Comparison of ENCODE assay signal across 8 mouse cellular contexts in the genomic region with DNA sequence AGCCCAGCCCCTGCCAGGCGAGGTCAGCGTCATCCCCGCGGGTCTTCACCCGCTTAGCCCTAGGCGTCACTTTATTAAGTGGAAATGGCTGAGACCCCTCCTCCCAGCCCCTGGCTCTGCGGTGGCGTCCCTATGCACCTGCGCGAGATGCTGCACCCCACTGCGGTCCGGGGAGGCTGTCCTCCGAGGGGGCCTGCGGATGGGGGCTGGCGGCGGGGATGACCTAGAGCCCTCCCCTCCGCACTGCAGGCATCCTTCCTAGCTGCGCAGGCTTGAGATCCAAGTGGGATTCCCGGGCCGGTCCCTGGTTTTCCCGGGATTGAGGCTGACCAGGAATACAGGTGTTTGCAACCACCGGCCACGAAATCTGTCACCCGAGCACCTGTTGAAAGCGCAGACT. TPM values are rescaled to one million over a fixed set of nuclear protein-coding genes. Genes with fewer than 3 reads are reported as not detected.
DNase-seq lines count a peak whose midpoint lies in the region; ATAC-seq and TF ChIP-seq lines count a peak whose summit lies in the region.

No protein-coding gene starts in this region.

- H3K27me3 ChIP-seq in embryonic facial prominence, embryonic 15.5 days = no peaks in the 10 kb centered on the region
- no peaks in the 10 kb centered on the region for H3K27me3 ChIP-seq in intestine, embryonic 16.5 days (replicated peaks; ENCODE audit: control insufficient read depth, insufficient read depth, low read length)
- H3K27me3 ChIP-seq in midbrain, embryonic 15.5 days (replicated peaks) = no peaks in the 10 kb centered on the region

- H3K27ac ChIP-seq in embryonic facial prominence, embryonic 15.5 days (replicated peaks) = no peak overlapping the region
- no peak overlapping the region for H3K27ac ChIP-seq in intestine, embryonic 16.5 days (ENCODE audit: low read length)
- peak overlapping the region; percentile 48; the same call in 1 of the 2 replicates for H3K27ac ChIP-seq in midbrain, embryonic 15.5 days

- no peak for TF ChIP-seq CTCF in lung, adult 2 months (IDR thresholded peaks at IDR 0.05; ENCODE audit: insufficient read depth, low read length)

- peak overlapping the region; percentile 98 for H3K4me2 ChIP-seq in embryonic facial prominence, embryonic 15.5 days (replicated peaks)
- peak overlapping the region; percentile 94 for H3K4me2 ChIP-seq in intestine, embryonic 16.5 days (ENCODE audit: low read depth, low read length)
- H3K4me2 ChIP-seq in midbrain, embryonic 15.5 days = peak overlapping the region; percentile 99

- no peaks in the 10 kb centered on the region; the same call in 1 of the 2 replicates for H3K4me1 ChIP-seq in lung, adult 2 months (ENCODE audit: control insufficient read depth, insufficient read depth, low read length)
- peaks cover 21% of the 10 kb centered on the region for H3K4me1 ChIP-seq in embryonic facial prominence, embryonic 15.5 days
- H3K4me1 ChIP-seq in intestine, embryonic 16.5 days (ENCODE audit: control insufficient read depth, insufficient read depth, low read length) = peaks cover 24% of the 10 kb centered on the region
- H3K4me1 ChIP-seq in midbrain, embryonic 15.5 days = peaks cover 19% of the 10 kb centered on the region

- no peaks in the 10 kb centered on the region for H3K9me3 ChIP-seq in embryonic facial prominence, embryonic 15.5 days (replicated peaks)
- H3K9me3 ChIP-seq in intestine, embryonic 16.5 days (ENCODE audit: control insufficient read depth, low read length) = no peaks in the 10 kb centered on the region
- no peaks in the 10 kb centered on the region for H3K9me3 ChIP-seq in midbrain, embryonic 15.5 days

- peak overlapping the region; percentile 53; the same call in 1 of the 2 replicates for H3K9ac ChIP-seq in embryonic facial prominence, embryonic 15.5 days
- H3K9ac ChIP-seq in intestine, embryonic 16.5 days (ENCODE audit: low read depth, low read length) = peak overlapping the region; percentile 70
- peak overlapping the region; percentile 78 for H3K9ac ChIP-seq in midbrain, embryonic 15.5 days

- WGBS in lung, adult 2 months = 2% methylated on average over 25 of the region's 25 CpGs
- WGBS in embryonic facial prominence, embryonic 15.5 days = under 1% methylated on average over 25 of the region's 25 CpGs
- 2% methylated on average over 25 of the region's 25 CpGs for whole genome bisulfite sequencing in intestine, embryonic 16.5 days
- under 1% methylated on average over 25 of the region's 25 CpGs for WGBS in midbrain, embryonic 15.5 days

- H3K4me3 ChIP-seq in lung, adult 2 months (replicated peaks; ENCODE audit: extremely low read depth, low read depth, low read length) = peak overlapping the region; percentile 82
- peak overlapping the region; percentile 71 for H3K4me3 ChIP-seq in embryonic facial prominence, embryonic 15.5 days (replicated peaks)
- H3K4me3 ChIP-seq in intestine, embryonic 16.5 days (ENCODE audit: low read length) = peak overlapping the region; percentile 84
- peak overlapping the region; percentile 86 for H3K4me3 ChIP-seq in midbrain, embryonic 15.5 days

- ATAC-seq in cerebellum, adult (ENCODE audit: insufficient number of reproducible peaks, low FRiP score, low TSS enrichment) = peak; percentile 57
- ATAC-seq in embryonic facial prominence, embryonic 15.5 days (ENCODE audit: insufficient number of reproducible peaks, low FRiP score, low TSS enrichment, low read depth) = peak; percentile 21; the same call in 1 of the 2 replicates
- peak; percentile 52 for ATAC-seq in intestine, embryonic 16.5 days
- peak; percentile 77 for ATAC-seq in midbrain, embryonic 15.5 days (replicated peaks)

- peaks cover 22% of the 10 kb centered on the region for H3K36me3 ChIP-seq in embryonic facial prominence, embryonic 15.5 days
- H3K36me3 ChIP-seq in intestine, embryonic 16.5 days (ENCODE audit: control insufficient read depth, insufficient read depth, low read length) = no peaks in the 10 kb centered on the region
- H3K36me3 ChIP-seq in midbrain, embryonic 15.5 days (replicated peaks) = 0 out of 2 replicates have a peak, but pooled peaks cover 12% of the 10 kb centered on the region

- no peak for DNase-seq in cerebellum, postnatal 14 days
- no peak for DNase-seq in lung, adult 2 months
- no peak for DNase-seq in lung, postnatal 25 days (ENCODE audit: low spot score)
- DNase-seq in embryo, embryonic 10 days (ENCODE audit: low spot score) = no peak

- no peak for TF ChIP-seq POLR2A in lung, adult 2 months (IDR thresholded peaks at IDR 0.05; ENCODE audit: borderline replicate concordance, extremely low read depth, low read depth, low read length)

RNA-seq across cellular contexts. Expression of gene Rwdd2a, which starts 0.4 kb away (rescaled TPM):
- polyA plus RNA-seq in lung, adult 2 months (2012; rRNA removed) = 1.0 and 2.2 TPM in 2 replicates
- polyA plus RNA-seq in embryonic facial prominence, embryonic 15.5 days (2015; fragmentation: Nextera tagmentation; extraction: Ambion mirVana) = 3.1 and 5.0 TPM in 2 replicates
- 2.9 and 3.0 TPM in 2 replicates for polyA plus RNA-seq in intestine, embryonic 16.5 days (2015; fragmentation: Nextera tagmentation; extraction: Ambion mirVana)
- 16.8 and 17.6 TPM in 2 replicates for polyA plus RNA-seq in midbrain, embryonic 15.5 days (2015; fragmentation: Nextera tagmentation; extraction: Ambion mirVana)

RNA-seq across cellular contexts. Expression of gene Pgm3, which starts 0.6 kb away (rescaled TPM):
- polyA plus RNA-seq in lung, adult 2 months (2012; rRNA removed) = 4.4 and 7.7 TPM in 2 replicates
- 34.6 and 35.5 TPM in 2 replicates for polyA plus RNA-seq in embryonic facial prominence, embryonic 15.5 days (2015; fragmentation: Nextera tagmentation; extraction: Ambion mirVana)
- polyA plus RNA-seq in intestine, embryonic 16.5 days (2015; fragmentation: Nextera tagmentation; extraction: Ambion mirVana) = 49.1 and 50.6 TPM in 2 replicates
- polyA plus RNA-seq in midbrain, embryonic 15.5 days (2015; fragmentation: Nextera tagmentation; extraction: Ambion mirVana) = 32.5 and 36.1 TPM in 2 replicates

Comparison
In these comparisons a context has a peak if more than half of its experiments do, and no peak if none do; other contexts are left out.
1. ATAC-seq: peak in every context shown above with its lines; median percentile 77 in midbrain, embryonic 15.5 days; 57 in cerebellum, adult; 52 in intestine, embryonic 16.5 days; 21 in embryonic facial prominence, embryonic 15.5 days.